Mouse (Mus musculus): ENCODE measurements around the gene Astn2. TPM values are rescaled to one million over a fixed set of nuclear protein-coding genes. Genes with fewer than 3 reads are reported as not detected.

The Astn2 gene
- polyA plus RNA-seq, 1 experiment from 2014 or later, result 0.18 TPM

DNA sequence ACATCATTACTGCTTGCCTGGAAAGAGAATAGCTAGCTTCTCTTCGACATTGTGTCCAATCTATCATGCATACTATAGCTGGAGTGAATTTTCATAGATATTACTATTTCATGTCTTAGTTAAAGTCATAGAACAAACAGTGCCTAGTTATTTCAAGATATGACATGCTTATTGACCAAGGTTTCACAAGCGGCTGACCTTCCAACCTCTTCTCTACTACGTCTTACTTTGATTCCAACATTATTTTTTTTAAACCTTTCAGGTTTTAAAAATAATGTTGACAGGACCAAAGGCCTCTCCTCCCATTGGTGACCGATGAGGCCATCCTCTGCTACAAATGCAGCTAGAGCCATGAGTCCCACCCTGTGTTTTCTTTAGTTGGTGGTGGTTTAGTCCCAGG is 1025.0 kb downstream of the Astn2 start:
- Histone ChIP-seq H3K4me1 (replicated peaks; ENCODE audit: control insufficient read depth, insufficient read depth, low read length) (no peaks in the 10 kb centered on the region), H3K4me3 (ENCODE audit: low read depth, low read length) (no peak overlapping the region), H3K27me3 (replicated peaks; ENCODE audit: control insufficient read depth, insufficient read depth, low read length) (no peaks in the 10 kb centered on the region), H3K4me2 (replicated peaks; ENCODE audit: low read depth) (no peak overlapping the region), H3K36me3 (ENCODE audit: control insufficient read depth, insufficient read depth) (no peaks in the 10 kb centered on the region), H3K9ac (ENCODE audit: low read depth, low read length) (no peak overlapping the region), H3K9me3 (ENCODE audit: control insufficient read depth) (no peaks in the 10 kb centered on the region), H3K27ac (ENCODE audit: low read depth, low read length) (no peak overlapping the region)
- ATAC-seq, result no peak
- 83% methylated on average over 4 of the region's 4 CpGs for WGBS
- TF ChIP-seq CTCF (IDR thresholded peaks at IDR 0.05; ENCODE audit: low read depth), result no peak

DNA sequence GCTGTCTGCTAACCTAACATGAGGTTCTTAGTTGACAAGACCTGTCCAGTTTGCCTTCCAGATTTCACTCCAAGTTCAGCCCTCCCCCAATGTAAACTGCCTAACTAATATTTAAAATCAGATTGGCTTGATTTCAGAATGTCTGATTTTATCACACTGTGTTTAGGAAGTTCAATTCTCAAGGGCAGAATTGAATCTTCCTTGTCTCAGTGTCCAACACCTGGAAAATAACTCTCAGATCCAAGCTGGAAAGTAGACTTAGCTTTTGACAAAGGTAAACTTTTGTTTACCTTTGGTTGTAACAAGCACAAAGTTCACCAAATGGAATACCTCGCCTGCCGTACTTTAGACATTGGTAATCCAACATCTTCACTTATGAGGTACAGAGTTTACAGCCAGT is 1027.8 kb downstream of the Astn2 start:
- H3K4me3 ChIP-seq (ENCODE audit: low read depth, low read length), result no peak overlapping the region
- no peaks in the 10 kb centered on the region for H3K27me3 ChIP-seq (replicated peaks; ENCODE audit: control insufficient read depth, insufficient read depth, low read length)
- no peak overlapping the region for H3K27ac ChIP-seq (ENCODE audit: low read depth, low read length)
- 70% methylated on average over 2 of the region's 2 CpGs for WGBS
- H3K4me2 ChIP-seq (replicated peaks; ENCODE audit: low read depth), result no peak overlapping the region
- no peaks in the 10 kb centered on the region for H3K9me3 ChIP-seq (ENCODE audit: control insufficient read depth)
- ATAC-seq, result no peak
- no peaks in the 10 kb centered on the region for H3K4me1 ChIP-seq (replicated peaks; ENCODE audit: control insufficient read depth, insufficient read depth, low read length)
- TF ChIP-seq CTCF (IDR thresholded peaks at IDR 0.05; ENCODE audit: low read depth), result no peak
- no peak overlapping the region for H3K9ac ChIP-seq (ENCODE audit: low read depth, low read length)
- H3K36me3 ChIP-seq (ENCODE audit: control insufficient read depth, insufficient read depth), result no peaks in the 10 kb centered on the region

DNA sequence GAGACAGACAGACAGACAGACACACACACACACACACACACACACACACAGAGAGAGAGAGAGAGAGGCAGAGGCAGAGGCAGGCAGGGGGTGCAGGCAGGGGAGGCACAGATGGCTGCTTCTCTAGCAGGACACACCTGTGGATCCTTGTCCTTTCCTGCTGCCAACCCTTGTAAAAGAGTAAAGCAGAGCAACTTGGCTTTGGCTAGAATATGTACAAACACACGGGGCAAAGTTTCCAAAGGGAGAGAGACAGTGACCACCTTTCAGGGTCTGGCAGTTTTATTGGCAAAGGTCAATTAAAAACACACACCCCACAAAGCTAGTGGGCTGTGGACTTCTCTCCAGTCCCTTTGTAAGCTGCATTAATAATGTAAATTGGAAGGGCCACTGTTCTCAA is 1030.6 kb downstream of the Astn2 start:
- H3K4me3 ChIP-seq (ENCODE audit: low read depth, low read length), result no peak overlapping the region
- H3K4me1 ChIP-seq (replicated peaks; ENCODE audit: control insufficient read depth, insufficient read depth, low read length), result no peaks in the 10 kb centered on the region
- TF ChIP-seq CTCF (IDR thresholded peaks at IDR 0.05; ENCODE audit: low read depth), result no peak
- H3K27me3 ChIP-seq (replicated peaks; ENCODE audit: control insufficient read depth, insufficient read depth, low read length), result no peaks in the 10 kb centered on the region
- no peak overlapping the region for H3K4me2 ChIP-seq (replicated peaks; ENCODE audit: low read depth)
- H3K9me3 ChIP-seq (ENCODE audit: control insufficient read depth), result no peaks in the 10 kb centered on the region
- H3K27ac ChIP-seq (ENCODE audit: low read depth, low read length), result no peak overlapping the region
- WGBS, result 47% methylated on average over 1 of the region's 1 CpGs
- ATAC-seq, result no peak
- H3K9ac ChIP-seq (ENCODE audit: low read depth, low read length), result no peak overlapping the region
- H3K36me3 ChIP-seq (ENCODE audit: control insufficient read depth, insufficient read depth), result no peaks in the 10 kb centered on the region

GRCm38 (mm10) chr4:65372731-65373130 is 1031.7 kb downstream of the Astn2 start:
- 75% methylated on average over 3 of the region's 3 CpGs for WGBS
- ATAC-seq, result no peak
- no peak overlapping the region for H3K9ac ChIP-seq (ENCODE audit: low read depth, low read length)

GRCm38 (mm10) chr4:65367135-65367534 is 1037.3 kb downstream of the Astn2 start:
- no peaks in the 10 kb centered on the region for H3K4me1 ChIP-seq (replicated peaks; ENCODE audit: control insufficient read depth, insufficient read depth, low read length)
- no peak overlapping the region for H3K4me2 ChIP-seq (replicated peaks; ENCODE audit: low read depth)
- H3K4me3 ChIP-seq (ENCODE audit: low read depth, low read length), result no peak overlapping the region
- no peak overlapping the region for H3K27ac ChIP-seq (ENCODE audit: low read depth, low read length)
- TF ChIP-seq CTCF (IDR thresholded peaks at IDR 0.05; ENCODE audit: low read depth), result no peak
- H3K36me3 ChIP-seq (ENCODE audit: control insufficient read depth, insufficient read depth), result no peaks in the 10 kb centered on the region
- H3K9ac ChIP-seq (ENCODE audit: low read depth, low read length), result no peak overlapping the region
- ATAC-seq, result no peak
- no peaks in the 10 kb centered on the region for H3K9me3 ChIP-seq (ENCODE audit: control insufficient read depth)
- no peaks in the 10 kb centered on the region for H3K27me3 ChIP-seq (replicated peaks; ENCODE audit: control insufficient read depth, insufficient read depth, low read length)

More at GRCm38 (mm10) chr4:65372731-65373130, 1031.7 kb downstream of the Astn2 start:
- no peaks in the 10 kb centered on the region for H3K36me3 ChIP-seq (ENCODE audit: control insufficient read depth, insufficient read depth)
- no peak for TF ChIP-seq CTCF (IDR thresholded peaks at IDR 0.05; ENCODE audit: low read depth)
- H3K4me2 ChIP-seq (replicated peaks; ENCODE audit: low read depth), result no peak overlapping the region
- no peak overlapping the region for H3K4me3 ChIP-seq (ENCODE audit: low read depth, low read length)
- no peaks in the 10 kb centered on the region for H3K4me1 ChIP-seq (replicated peaks; ENCODE audit: control insufficient read depth, insufficient read depth, low read length)
- H3K27ac ChIP-seq (ENCODE audit: low read depth, low read length), result no peak overlapping the region; the same call in 1 of the 2 replicates
- no peaks in the 10 kb centered on the region for H3K9me3 ChIP-seq (ENCODE audit: control insufficient read depth)
- no peaks in the 10 kb centered on the region for H3K27me3 ChIP-seq (replicated peaks; ENCODE audit: control insufficient read depth, insufficient read depth, low read length)

DNA sequence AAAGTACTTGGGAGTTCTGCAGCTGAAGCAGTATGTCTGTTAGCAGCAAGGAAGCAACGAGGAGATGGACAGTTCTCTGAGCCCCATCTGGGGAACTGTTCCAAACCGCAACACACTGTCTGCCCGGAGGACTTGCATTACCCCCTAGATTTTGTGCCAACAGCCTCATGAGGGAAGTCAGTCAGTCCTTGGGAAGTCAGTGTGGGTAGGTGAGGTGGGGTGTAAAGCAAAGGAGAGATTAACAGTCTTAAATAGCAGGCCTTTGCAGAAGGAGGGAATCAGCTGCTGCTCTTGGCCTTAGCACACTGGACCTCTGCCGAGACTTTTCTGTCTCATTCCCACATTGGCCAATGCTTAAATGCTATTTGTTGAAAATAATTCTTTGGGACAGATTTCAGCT is 1049.8 kb downstream of the Astn2 start:
- Histone ChIP-seq H3K27me3 (replicated peaks; ENCODE audit: control insufficient read depth, insufficient read depth, low read length) (no peaks in the 10 kb centered on the region), H3K9ac (ENCODE audit: low read depth, low read length) (no peak overlapping the region), H3K4me2 (replicated peaks; ENCODE audit: low read depth) (no peak overlapping the region), H3K4me3 (ENCODE audit: low read depth, low read length) (no peak overlapping the region), H3K9me3 (ENCODE audit: control insufficient read depth) (no peaks in the 10 kb centered on the region), H3K27ac (ENCODE audit: low read depth, low read length) (no peak overlapping the region), H3K36me3 (ENCODE audit: control insufficient read depth, insufficient read depth) (no peaks in the 10 kb centered on the region), H3K4me1 (replicated peaks; ENCODE audit: control insufficient read depth, insufficient read depth, low read length) (no peaks in the 10 kb centered on the region)
- no peak for TF ChIP-seq CTCF (IDR thresholded peaks at IDR 0.05; ENCODE audit: low read depth)
- WGBS, result 65% methylated on average over 4 of the region's 4 CpGs
- no peak for ATAC-seq

GRCm38 (mm10) chr4:65350521-65350920 is 1053.9 kb downstream of the Astn2 start:
- no peaks in the 10 kb centered on the region for H3K27me3 ChIP-seq (replicated peaks; ENCODE audit: control insufficient read depth, insufficient read depth, low read length)
- H3K9me3 ChIP-seq (ENCODE audit: control insufficient read depth), result no peaks in the 10 kb centered on the region
- H3K4me2 ChIP-seq (replicated peaks; ENCODE audit: low read depth), result no peak overlapping the region
- no peak overlapping the region for H3K9ac ChIP-seq (ENCODE audit: low read depth, low read length)
- H3K4me1 ChIP-seq (replicated peaks; ENCODE audit: control insufficient read depth, insufficient read depth, low read length), result no peaks in the 10 kb centered on the region
- no peak for TF ChIP-seq CTCF (IDR thresholded peaks at IDR 0.05; ENCODE audit: low read depth)
- H3K4me3 ChIP-seq (ENCODE audit: low read depth, low read length), result no peak overlapping the region
- no peak overlapping the region for H3K27ac ChIP-seq (ENCODE audit: low read depth, low read length)
- ATAC-seq, result no peak
- WGBS, result 74% methylated on average over 7 of the region's 7 CpGs
- H3K36me3 ChIP-seq (ENCODE audit: control insufficient read depth, insufficient read depth), result no peaks in the 10 kb centered on the region
